Mouse (Mus musculus) ES-Bruce4 (cell line): ENCODE results near the gene Adora1. TPM values are rescaled to one million over a fixed set of nuclear protein-coding genes. Genes with fewer than 3 reads are reported as not detected.

Experiments
- H3K27ac ChIP-seq: 2 replicates; pipeline ENCODE4 v1.5.1; 2012; ENCODE audit warnings: low read length, inconsistent platforms; ENCODE audit not compliant: insufficient read depth
- H3K27me3 ChIP-seq: 2 replicates; pipeline ENCODE4 v1.6.1; 2012; ENCODE audit warnings: mild to moderate bottlenecking, low read length, inconsistent platforms; ENCODE audit not compliant: control insufficient read depth, poor library complexity, insufficient read depth, severe bottlenecking
- H3K36me3 ChIP-seq: 2 replicates; pipeline ENCODE4 v1.6.1; 2012; ENCODE audit warnings: inconsistent platforms, mild to moderate bottlenecking, low read length, moderate library complexity; ENCODE audit not compliant: control insufficient read depth, poor library complexity, insufficient read depth, severe bottlenecking
- H3K4me1 ChIP-seq: one replicate; pipeline ENCODE4 v1.8.1; 2011; ENCODE audit warnings: low read length; ENCODE audit not compliant: control insufficient read depth, insufficient read depth
- H3K4me3 ChIP-seq: 2 replicates; pipeline ENCODE4 v1.5.1; 2011; ENCODE audit warnings: low read depth, mild to moderate bottlenecking, low read length
- H3K9ac ChIP-seq: 2 replicates; pipeline ENCODE4 v1.6.1; 2012; ENCODE audit warnings: low read depth, mild to moderate bottlenecking, inconsistent platforms; ENCODE audit not compliant: poor library complexity, severe bottlenecking
- H3K9me3 ChIP-seq: replicated peaks from 2 replicates; pipeline ENCODE4 v1.6.1; 2012; ENCODE audit warnings: mild to moderate bottlenecking, low read length, inconsistent platforms; ENCODE audit not compliant: control insufficient read depth, poor library complexity, insufficient read depth, severe bottlenecking
- CTCF ChIP-seq: IDR thresholded peaks from one replicate; pipeline ENCODE4 v1.8.1; 2011; ENCODE audit warnings: low read depth, low read length
- EP300 ChIP-seq: IDR thresholded peaks from 2 replicates; pipeline ENCODE4 v1.6.1; 2011; ENCODE audit warnings: low read depth, low read length; ENCODE audit not compliant: insufficient read depth
- POLR2A ChIP-seq: IDR thresholded peaks from one replicate; pipeline ENCODE4 v1.8.1; 2011; ENCODE audit warnings: low read length; ENCODE audit not compliant: insufficient read depth
- polyA plus RNA-seq: library from polyadenylated mRNA; stranded (reverse); fragments of >200 nt; gene quantifications from 2 replicates; pipeline ENCODE4 v1.2.4, GENCODE M21; 2011; ENCODE audit warnings: low read depth; ENCODE audit not compliant: missing spikeins, insufficient read depth, insufficient read length

The Adora1 gene
- polyA plus RNA-seq, 1 experiment: 0.18 TPM

GRCm38 (mm10) chr1:134173081-134173480 is 62.1 kb downstream of the Adora1 start:
- Histone ChIP-seq H3K4me3 (no peak overlapping the region), H3K4me1 (peaks cover 4% of the 10 kb centered on the region), H3K9ac (no peak overlapping the region), H3K27me3 (no peaks in the 10 kb centered on the region), H3K27ac (no peak overlapping the region), H3K36me3 (no peaks in the 10 kb centered on the region), H3K9me3 (no peaks in the 10 kb centered on the region; the same call in 1 of the 2 replicates)
- TF ChIP-seq EP300: no peak
- no peak for TF ChIP-seq CTCF
- TF ChIP-seq POLR2A: no peak

- Histone ChIP-seq H3K9me3 (no peaks in the 10 kb centered on the region; the same call in 1 of the 2 replicates), H3K27me3 (no peaks in the 10 kb centered on the region), H3K4me1 (no peaks in the 10 kb centered on the region), H3K27ac (no peak overlapping the region), H3K9ac (no peak overlapping the region), H3K36me3 (no peaks in the 10 kb centered on the region), H3K4me3 (no peak overlapping the region)
- TF ChIP-seq POLR2A: no peak
- TF ChIP-seq CTCF: no peak
- no peak for TF ChIP-seq EP300
Observed at GRCm38 (mm10) chr1:134168985-134169697, 66.1 kb downstream of the Adora1 start.

GRCm38 (mm10) chr1:134168567-134168966 is 66.7 kb downstream of the Adora1 start:
- H3K36me3 ChIP-seq: no peaks in the 10 kb centered on the region
- no peaks in the 10 kb centered on the region for H3K4me1 ChIP-seq
- no peak overlapping the region for H3K4me3 ChIP-seq
- no peak overlapping the region for H3K9ac ChIP-seq
- H3K27ac ChIP-seq: no peak overlapping the region
- TF ChIP-seq EP300 (no peak), POLR2A (no peak), CTCF (no peak)
- H3K27me3 ChIP-seq: no peaks in the 10 kb centered on the region
- H3K9me3 ChIP-seq: no peaks in the 10 kb centered on the region; the same call in 1 of the 2 replicates

- H3K9me3 ChIP-seq: no peaks in the 10 kb centered on the region; the same call in 1 of the 2 replicates
- H3K4me1 ChIP-seq: no peaks in the 10 kb centered on the region
- H3K4me3 ChIP-seq: no peak overlapping the region
- no peaks in the 10 kb centered on the region for H3K36me3 ChIP-seq
- H3K27ac ChIP-seq: no peak overlapping the region
- no peaks in the 10 kb centered on the region for H3K27me3 ChIP-seq
- H3K9ac ChIP-seq: no peak overlapping the region
- TF ChIP-seq EP300: no peak
- TF ChIP-seq POLR2A: no peak
- TF ChIP-seq CTCF: no peak
Observed at GRCm38 (mm10) chr1:134167416-134168305, 67.6 kb downstream of the Adora1 start.

DNA sequence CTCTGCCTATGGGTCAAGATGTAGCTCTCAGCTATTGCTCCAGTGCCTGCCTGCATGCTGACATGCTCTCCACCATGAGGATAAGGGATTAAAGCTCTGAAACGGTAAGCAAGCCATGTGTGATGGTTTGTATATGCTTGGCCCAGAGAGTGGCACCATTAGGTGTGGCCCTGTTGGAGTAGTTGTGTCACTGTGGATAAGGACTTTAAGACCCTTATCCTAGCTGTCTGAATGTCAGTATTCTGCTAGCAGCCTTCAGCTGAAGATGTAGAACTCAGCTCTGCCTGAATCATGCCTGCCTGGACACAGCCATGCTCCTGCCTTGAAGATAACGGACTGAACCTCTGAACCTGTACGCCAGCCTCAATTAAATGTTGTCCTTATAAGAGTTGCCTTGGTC is 68.7 kb downstream of the Adora1 start:
- Histone ChIP-seq H3K9ac (no peak overlapping the region), H3K9me3 (no peaks in the 10 kb centered on the region; the same call in 1 of the 2 replicates), H3K27ac (no peak overlapping the region), H3K4me3 (no peak overlapping the region), H3K27me3 (no peaks in the 10 kb centered on the region), H3K4me1 (no peaks in the 10 kb centered on the region), H3K36me3 (no peaks in the 10 kb centered on the region)
- TF ChIP-seq POLR2A (no peak), EP300 (no peak), CTCF (no peak)

DNA sequence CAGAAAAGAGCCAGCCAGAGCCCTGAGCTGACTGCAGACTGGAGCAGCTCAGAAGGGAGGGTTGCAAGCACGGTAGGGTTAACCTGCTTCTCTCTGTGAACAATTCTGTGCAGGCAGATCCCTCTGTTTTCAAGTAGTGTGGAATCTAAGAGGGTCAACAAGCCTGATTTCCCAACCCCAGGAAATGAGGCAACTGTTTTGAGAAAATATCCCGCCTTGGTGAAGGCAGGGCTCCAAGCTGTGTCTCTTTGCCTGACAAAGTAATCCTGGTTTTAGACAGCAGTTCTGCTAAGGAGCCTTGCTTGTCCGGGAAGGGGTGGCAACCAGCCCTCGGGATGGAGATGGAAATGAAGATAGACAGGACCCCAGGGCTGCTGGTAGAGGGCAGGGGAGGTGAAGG is 70.8 kb downstream of the Adora1 start:
- Histone ChIP-seq H3K9ac (no peak overlapping the region), H3K27me3 (no peaks in the 10 kb centered on the region), H3K4me1 (no peaks in the 10 kb centered on the region), H3K36me3 (no peaks in the 10 kb centered on the region), H3K9me3 (no peaks in the 10 kb centered on the region), H3K27ac (no peak overlapping the region), H3K4me3 (no peak overlapping the region)
- TF ChIP-seq POLR2A (no peak), CTCF (no peak), EP300 (no peak)
